Mouse (Mus musculus): Measurements from ENCODE around the gene Ddx17. TPM values are rescaled to one million over a fixed set of nuclear protein-coding genes. Genes with fewer than 3 reads are reported as not detected.
A peak's percentile ranks its signal among the peaks of the same experiment; 100 is the strongest.

Gene Ddx17
- polyA plus RNA-seq, 1 experiment = 332 TPM

DNA sequence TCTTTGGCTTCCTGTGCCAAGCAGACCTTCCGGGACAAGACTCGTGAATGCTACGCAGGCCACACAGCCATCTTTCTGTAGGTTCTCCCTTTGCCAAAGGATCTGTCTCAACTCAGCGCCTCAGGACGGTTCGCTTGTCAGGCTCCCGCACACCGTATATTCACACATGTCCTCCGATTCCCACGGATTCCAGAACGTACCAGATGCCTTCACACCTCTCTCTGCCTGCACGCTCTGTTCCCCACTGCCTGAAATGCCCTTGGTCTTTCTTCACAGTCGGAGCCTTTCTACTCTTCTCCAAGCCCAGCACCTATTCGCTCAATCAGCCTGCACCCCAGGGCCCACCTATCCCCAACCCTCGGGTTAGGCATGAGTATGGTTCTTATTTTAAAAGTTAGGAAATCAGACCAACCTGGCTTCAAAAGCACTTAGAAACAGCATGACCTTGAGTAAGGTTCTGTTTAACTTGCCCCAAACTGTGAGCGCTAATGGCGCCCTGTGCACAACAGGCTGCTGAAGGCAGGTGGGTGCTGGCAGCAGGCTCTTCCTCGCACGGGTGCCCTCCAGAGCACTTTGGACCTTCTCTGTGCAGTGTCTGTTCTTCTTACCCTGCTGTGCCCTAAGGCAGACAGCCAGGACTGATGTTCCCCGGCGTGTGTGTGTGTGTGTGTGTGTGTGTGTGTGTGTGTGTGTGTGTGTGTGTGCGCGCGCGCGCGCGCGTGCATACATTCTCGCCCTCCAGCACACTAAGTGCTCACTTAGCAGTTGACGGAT, 39.3 kb downstream of the Ddx17 start:
- Histone ChIP-seq H3K27ac (ENCODE audit: insufficient read depth, low read length) (no peak overlapping the region), H3K4me1 (ENCODE audit: control insufficient read depth, insufficient read depth, low read length) (no peaks in the 10 kb centered on the region; the same call in 1 of the 2 replicates), H3K4me3 (ENCODE audit: insufficient read depth, low read length) (no peak overlapping the region)
- TF ChIP-seq CTCF (IDR thresholded peaks at IDR 0.05; ENCODE audit: borderline replicate concordance, insufficient read depth, low read length) (no peak), POLR2A (IDR thresholded peaks at IDR 0.05; ENCODE audit: low read depth, low read length) (no peak)

DNA sequence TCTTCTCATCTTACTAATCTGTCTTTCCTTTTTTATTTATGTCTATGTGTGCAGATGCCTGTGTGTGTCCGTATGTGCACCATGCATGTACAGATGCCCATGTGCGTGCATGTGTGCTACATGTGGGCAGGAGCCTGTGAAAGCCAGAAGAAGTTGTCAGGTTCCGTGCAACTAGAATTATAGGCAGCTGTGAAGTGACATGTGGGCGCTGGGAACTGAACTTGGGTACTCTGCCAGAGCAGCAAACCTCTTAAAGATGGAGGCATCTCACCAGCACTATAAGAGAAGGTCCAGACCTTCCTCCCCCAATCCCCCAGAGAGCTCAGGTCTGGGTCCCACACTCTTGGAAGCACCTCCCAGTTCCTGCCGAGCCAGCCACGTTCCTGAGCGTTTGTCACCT, 40.1 kb downstream of the Ddx17 start:
- TF ChIP-seq POLR2A (IDR thresholded peaks at IDR 0.05; ENCODE audit: low read depth, low read length) = no peak
- TF ChIP-seq CTCF (IDR thresholded peaks at IDR 0.05; ENCODE audit: borderline replicate concordance, insufficient read depth, low read length) = no peak
- H3K27ac ChIP-seq (ENCODE audit: insufficient read depth, low read length) = no peak overlapping the region
- H3K4me3 ChIP-seq (ENCODE audit: insufficient read depth, low read length) = no peak overlapping the region
- H3K4me1 ChIP-seq (ENCODE audit: control insufficient read depth, insufficient read depth, low read length) = no peaks in the 10 kb centered on the region; the same call in 1 of the 2 replicates

DNA sequence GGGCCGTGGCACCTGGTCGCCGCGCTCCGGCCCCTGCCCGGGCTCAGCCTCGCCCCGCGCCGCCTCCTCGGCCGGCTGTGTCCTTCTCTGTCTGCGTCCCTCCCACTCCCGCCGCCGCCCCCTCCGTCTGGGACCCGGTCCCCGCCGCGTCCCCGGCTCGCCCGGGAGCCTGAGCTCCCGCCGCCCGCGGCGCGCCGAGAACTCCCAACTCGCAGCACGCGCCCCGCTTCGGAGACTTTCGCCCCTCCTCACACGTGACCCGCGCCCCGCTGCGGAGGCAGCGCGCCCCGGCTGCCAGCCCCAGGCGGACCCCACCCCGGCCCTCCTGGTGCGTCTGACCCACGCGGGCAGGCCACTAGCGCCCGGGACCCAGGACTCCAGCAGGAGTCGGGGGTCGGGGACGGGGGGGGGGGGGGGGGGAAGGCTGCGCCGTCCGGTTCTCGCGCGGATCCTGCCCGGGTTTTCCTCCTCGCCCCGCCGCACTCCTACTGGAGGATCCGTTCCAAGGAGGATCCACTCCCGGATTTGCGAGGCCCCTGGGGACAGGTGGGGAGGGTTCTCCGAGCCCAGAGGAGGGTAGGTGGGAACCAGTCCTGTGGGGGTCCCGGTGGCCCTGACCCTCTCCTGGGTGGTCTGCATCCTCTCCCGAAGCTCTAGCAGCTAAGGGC, 40.8 kb downstream of the Ddx17 start:
- Histone ChIP-seq H3K4me1 (ENCODE audit: control insufficient read depth, insufficient read depth, low read length) (no peaks in the 10 kb centered on the region; the same call in 1 of the 2 replicates), H3K27ac (ENCODE audit: insufficient read depth, low read length) (no peak overlapping the region), H3K4me3 (ENCODE audit: insufficient read depth, low read length) (peak overlapping the region; percentile 46)
- TF ChIP-seq POLR2A (IDR thresholded peaks at IDR 0.05; ENCODE audit: low read depth, low read length) (no peak), CTCF (IDR thresholded peaks at IDR 0.05; ENCODE audit: borderline replicate concordance, insufficient read depth, low read length) (no peak)

DNA sequence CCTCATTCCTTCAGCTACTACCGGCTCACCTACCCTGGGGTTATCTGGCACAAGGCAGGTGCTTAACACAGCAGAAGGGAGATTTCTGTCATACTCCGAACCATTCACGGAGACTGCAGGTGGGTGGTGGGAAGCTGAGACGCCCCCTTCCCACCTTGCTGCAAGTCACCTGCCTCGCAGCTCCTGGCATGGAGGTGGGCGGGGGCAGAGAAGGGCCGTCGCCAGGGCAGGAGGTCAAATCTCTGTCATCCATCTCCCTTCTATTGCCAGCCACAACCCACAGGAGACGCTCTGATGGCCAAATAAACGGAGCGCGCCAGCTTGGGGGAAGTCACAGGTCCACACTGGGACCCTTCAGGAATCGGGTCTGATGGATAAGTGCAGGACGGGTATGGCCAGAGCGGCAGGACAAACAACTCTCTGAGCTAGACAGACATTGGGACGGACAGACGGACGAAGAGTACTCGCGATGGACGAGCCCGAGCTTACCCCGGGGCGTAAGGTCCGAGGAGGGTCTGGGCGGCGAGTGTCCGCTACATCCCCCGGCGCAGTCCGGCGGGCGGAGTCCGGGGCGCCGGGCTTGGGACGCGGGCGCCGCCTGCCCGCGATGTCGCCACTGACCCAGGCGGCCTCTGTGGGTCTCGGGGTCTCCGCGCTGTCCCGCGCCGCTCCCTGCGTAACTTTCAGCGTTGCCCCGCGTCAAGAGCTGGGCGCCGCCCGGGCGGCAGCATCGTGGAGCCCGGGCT, 41.7 kb downstream of the Ddx17 start, which contains the start of gene Kcnj4:
Gene Kcnj4, minus strand, starts transcription at position 535 of the 746 bp plus-strand sequence.
- no peak for TF ChIP-seq POLR2A (IDR thresholded peaks at IDR 0.05; ENCODE audit: low read depth, low read length)
- no peak for TF ChIP-seq CTCF (IDR thresholded peaks at IDR 0.05; ENCODE audit: borderline replicate concordance, insufficient read depth, low read length)
- Histone ChIP-seq H3K4me1 (ENCODE audit: control insufficient read depth, insufficient read depth, low read length) (no peaks in the 10 kb centered on the region; the same call in 1 of the 2 replicates), H3K4me3 (ENCODE audit: insufficient read depth, low read length) (peak within 1 kb of the TSS; percentile 46), H3K27ac (ENCODE audit: insufficient read depth, low read length) (no peak within 1 kb of the TSS)

DNA sequence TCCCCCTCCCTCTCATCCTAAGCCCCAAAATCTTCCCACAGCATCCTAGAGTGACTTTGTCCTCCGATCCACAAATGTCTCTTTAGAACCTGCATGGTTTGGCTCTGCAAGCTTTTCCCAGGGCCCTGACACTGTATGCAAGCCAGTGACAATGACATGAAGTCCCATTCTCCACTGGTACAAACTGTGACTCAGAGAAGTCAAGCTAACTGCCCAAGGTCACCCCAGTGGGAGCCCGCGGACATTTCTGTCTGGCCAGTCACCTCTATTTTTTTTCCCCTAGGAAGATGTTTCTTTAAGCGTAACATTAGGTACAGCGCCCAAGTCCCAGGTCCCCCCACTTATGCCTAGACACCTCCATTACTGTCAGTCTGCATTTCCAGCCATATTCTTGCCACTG, 43.1 kb downstream of the Ddx17 start:
- Histone ChIP-seq H3K27ac (ENCODE audit: insufficient read depth, low read length) (no peak overlapping the region), H3K4me3 (ENCODE audit: insufficient read depth, low read length) (no peak overlapping the region), H3K4me1 (ENCODE audit: control insufficient read depth, insufficient read depth, low read length) (no peaks in the 10 kb centered on the region; the same call in 1 of the 2 replicates)
- TF ChIP-seq CTCF (IDR thresholded peaks at IDR 0.05; ENCODE audit: borderline replicate concordance, insufficient read depth, low read length) (no peak), POLR2A (IDR thresholded peaks at IDR 0.05; ENCODE audit: low read depth, low read length) (no peak)

DNA sequence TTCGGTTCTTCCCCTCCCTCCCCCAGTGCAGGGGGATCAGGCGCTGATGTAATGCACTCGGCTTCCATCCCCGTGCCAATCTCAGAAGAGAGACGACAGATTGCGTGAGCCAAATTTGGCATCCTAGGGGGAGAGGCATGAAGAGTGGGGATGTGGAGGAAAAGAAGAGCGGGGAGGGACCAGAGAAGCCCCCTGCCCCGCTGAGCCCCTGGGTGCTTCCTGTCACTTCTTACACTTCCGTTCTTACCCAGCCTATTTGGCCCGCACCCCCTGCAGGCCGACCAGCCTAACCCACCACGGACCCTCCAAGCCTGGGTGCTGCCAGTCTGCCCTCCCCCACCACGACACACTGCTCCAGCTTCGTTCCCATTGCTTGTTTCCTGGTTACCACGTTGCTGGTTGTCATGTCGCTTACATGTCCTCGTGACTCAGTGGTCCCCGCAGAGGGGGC, 43.6 kb downstream of the Ddx17 start:
- no peaks in the 10 kb centered on the region; the same call in 1 of the 2 replicates for H3K4me1 ChIP-seq (ENCODE audit: control insufficient read depth, insufficient read depth, low read length)
- no peak overlapping the region for H3K27ac ChIP-seq (ENCODE audit: insufficient read depth, low read length)
- TF ChIP-seq POLR2A (IDR thresholded peaks at IDR 0.05; ENCODE audit: low read depth, low read length) (no peak), CTCF (IDR thresholded peaks at IDR 0.05; ENCODE audit: borderline replicate concordance, insufficient read depth, low read length) (no peak)
- H3K4me3 ChIP-seq (ENCODE audit: insufficient read depth, low read length) = no peak overlapping the region

DNA sequence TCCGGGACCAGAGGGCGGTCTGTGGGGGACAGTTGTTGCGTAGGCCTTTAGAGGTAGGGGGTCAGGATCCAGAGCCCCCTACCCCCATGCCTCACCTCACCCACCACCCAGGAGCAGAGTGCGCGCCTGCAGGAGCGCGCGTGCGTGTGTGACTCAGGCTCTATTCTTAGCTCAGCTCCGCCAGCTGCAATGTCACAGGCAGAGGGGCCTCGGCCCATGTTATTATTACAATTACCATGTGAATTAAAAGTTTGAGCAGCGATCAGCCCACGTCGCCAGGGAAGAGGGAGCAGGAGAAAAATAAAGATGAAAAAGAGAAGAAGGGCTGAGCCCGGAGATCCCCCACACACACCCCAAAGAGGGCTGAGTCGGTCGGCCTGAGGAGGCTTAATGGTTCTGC, 46.4 kb downstream of the Ddx17 start:
- Histone ChIP-seq H3K4me3 (ENCODE audit: insufficient read depth, low read length) (no peak overlapping the region), H3K27ac (ENCODE audit: insufficient read depth, low read length) (no peak overlapping the region), H3K4me1 (ENCODE audit: control insufficient read depth, insufficient read depth, low read length) (no peaks in the 10 kb centered on the region)
- TF ChIP-seq CTCF (IDR thresholded peaks at IDR 0.05; ENCODE audit: borderline replicate concordance, insufficient read depth, low read length) (no peak), POLR2A (IDR thresholded peaks at IDR 0.05; ENCODE audit: low read depth, low read length) (no peak)

DNA sequence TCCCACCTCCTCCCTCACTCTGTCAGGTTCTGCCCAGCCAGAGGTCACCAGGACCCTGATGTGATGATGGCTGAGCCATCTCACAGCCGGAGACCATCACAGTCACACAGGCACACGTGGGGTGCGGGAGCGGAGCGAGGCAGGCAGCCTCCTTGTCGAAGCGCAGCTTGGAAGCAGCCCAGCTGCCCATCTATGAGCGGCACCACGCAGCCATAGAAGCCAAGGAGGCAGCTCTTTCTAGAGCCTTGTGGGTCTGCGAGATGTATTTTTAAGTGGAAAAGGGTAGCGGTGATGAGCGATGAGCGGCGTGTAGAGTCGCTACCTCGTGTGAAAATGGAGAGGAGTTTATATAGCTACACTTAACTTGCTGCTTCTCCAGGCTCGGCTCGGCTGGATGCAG, 53.0 kb downstream of the Ddx17 start:
- TF ChIP-seq POLR2A (IDR thresholded peaks at IDR 0.05; ENCODE audit: low read depth, low read length) (no peak), CTCF (IDR thresholded peaks at IDR 0.05; ENCODE audit: borderline replicate concordance, insufficient read depth, low read length) (no peak)
- H3K4me1 ChIP-seq (ENCODE audit: control insufficient read depth, insufficient read depth, low read length) = no peaks in the 10 kb centered on the region

DNA sequence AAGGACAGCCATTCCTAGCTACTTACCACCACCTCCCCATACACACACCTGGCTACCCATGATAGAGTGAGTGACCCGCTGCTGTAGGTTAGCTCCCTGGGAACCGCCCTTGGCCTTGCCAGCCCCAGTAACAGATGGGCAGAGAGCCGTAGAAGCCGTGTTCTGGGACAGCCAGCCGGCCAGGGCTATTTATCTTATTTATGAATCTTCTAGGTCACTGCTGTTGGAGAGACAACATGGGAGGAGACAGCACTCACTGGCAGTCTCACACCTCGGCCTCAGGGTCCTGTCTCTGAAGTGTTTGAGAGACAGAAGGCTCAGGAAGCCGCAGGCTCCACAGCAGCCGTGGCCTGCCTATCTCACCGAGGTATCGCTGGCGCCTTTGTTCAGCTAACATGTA, 57.1 kb downstream of the Ddx17 start:
- Histone ChIP-seq H3K4me1 (ENCODE audit: control insufficient read depth, insufficient read depth, low read length) (no peaks in the 10 kb centered on the region), H3K4me3 (ENCODE audit: insufficient read depth, low read length) (no peak overlapping the region), H3K27ac (ENCODE audit: insufficient read depth, low read length) (no peak overlapping the region)
- TF ChIP-seq CTCF (IDR thresholded peaks at IDR 0.05; ENCODE audit: borderline replicate concordance, insufficient read depth, low read length) = no peak

More for the DNA sequence above, 53.0 kb downstream of the Ddx17 start:
- Histone ChIP-seq H3K4me3 (ENCODE audit: insufficient read depth, low read length) (no peak overlapping the region), H3K27ac (ENCODE audit: insufficient read depth, low read length) (no peak overlapping the region)
